Mouse (Mus musculus) neural tube, embryonic 12.5 days (tissue): Measurements from ENCODE around the gene Mfap2. TPM values are rescaled to one million over a fixed set of nuclear protein-coding genes. Genes with fewer than 3 reads are reported as not detected.
A peak's percentile ranks its signal among the peaks of the same experiment; 100 is the strongest.

Source experiments
- ATAC-seq: fragments of 200-750 bp; cut with Nextera tagmentation; 2 replicates; pipeline ENCODE4 v1.8.0; 2017; ENCODE audit warnings: low read depth, mild to moderate bottlenecking, moderate TSS enrichment, moderate library complexity; ENCODE audit not compliant: low FRiP score
- H3K27ac ChIP-seq: fragments of 300-500 bp; sonication (generic); 2 replicates; pipeline ENCODE4 v1.5.1; 2016
- H3K27me3 ChIP-seq: fragments of 300-500 bp; sonication (generic); replicated peaks from 2 replicates; pipeline ENCODE4 v1.6.1; 2016; ENCODE audit warnings: mild to moderate bottlenecking
- H3K36me3 ChIP-seq: fragments of 300-500 bp; sonication (generic); 2 replicates; pipeline ENCODE4 v1.6.1; 2016; ENCODE audit warnings: mild to moderate bottlenecking
- H3K4me1 ChIP-seq: fragments of 300-500 bp; sonication (generic); 2 replicates; pipeline ENCODE4 v1.6.1; 2016
- H3K4me2 ChIP-seq: fragments of 300-500 bp; sonication (generic); replicated peaks from 2 replicates; pipeline ENCODE4 v1.6.1; 2016; ENCODE audit warnings: mild to moderate bottlenecking
- H3K4me3 ChIP-seq: fragments of 300-500 bp; sonication (generic); 2 replicates; pipeline ENCODE4 v1.5.1; 2016
- H3K9ac ChIP-seq: fragments of 300-500 bp; sonication (generic); 2 replicates; pipeline ENCODE4 v1.6.1; 2016; ENCODE audit warnings: mild to moderate bottlenecking
- H3K9me3 ChIP-seq: fragments of 300-500 bp; sonication (generic); 2 replicates; pipeline ENCODE4 v1.6.1; 2016; ENCODE audit warnings: mild to moderate bottlenecking
- WGBS: fragments of 180-500 bp; shearing (Covaris S2); methylation state at CpG from one replicate; pipeline ENCODE4 v1.1.7; 2016; 5-methylcytosine and 5-hydroxymethylcytosine counted together
- polyA plus RNA-seq: library from polyadenylated mRNA; unstranded; fragments of >200 nt; fragmentation: Nextera tagmentation; extraction: Ambion mirVana; gene quantifications from 2 replicates; pipeline ENCODE4 v1.2.1, GENCODE M21; 2016

Mfap2 gene
- polyA plus RNA-seq, 1 experiment from 2014 or later, result 278 TPM

- Histone ChIP-seq H3K36me3 (peaks cover 77% of the 10 kb centered on the region), H3K27ac (no peak overlapping the region), H3K9ac (no peak overlapping the region), H3K9me3 (no peaks in the 10 kb centered on the region), H3K4me2 (no peak overlapping the region), H3K4me3 (no peak overlapping the region), H3K27me3 (no peaks in the 10 kb centered on the region), H3K4me1 (no peaks in the 10 kb centered on the region)
- ATAC-seq, result no peak
- 89% methylated on average over 10 of the region's 10 CpGs for WGBS
Measured at GRCm38 (mm10) chr4:140977278-140977677, 32.9 kb upstream of the Mfap2 start.

DNA sequence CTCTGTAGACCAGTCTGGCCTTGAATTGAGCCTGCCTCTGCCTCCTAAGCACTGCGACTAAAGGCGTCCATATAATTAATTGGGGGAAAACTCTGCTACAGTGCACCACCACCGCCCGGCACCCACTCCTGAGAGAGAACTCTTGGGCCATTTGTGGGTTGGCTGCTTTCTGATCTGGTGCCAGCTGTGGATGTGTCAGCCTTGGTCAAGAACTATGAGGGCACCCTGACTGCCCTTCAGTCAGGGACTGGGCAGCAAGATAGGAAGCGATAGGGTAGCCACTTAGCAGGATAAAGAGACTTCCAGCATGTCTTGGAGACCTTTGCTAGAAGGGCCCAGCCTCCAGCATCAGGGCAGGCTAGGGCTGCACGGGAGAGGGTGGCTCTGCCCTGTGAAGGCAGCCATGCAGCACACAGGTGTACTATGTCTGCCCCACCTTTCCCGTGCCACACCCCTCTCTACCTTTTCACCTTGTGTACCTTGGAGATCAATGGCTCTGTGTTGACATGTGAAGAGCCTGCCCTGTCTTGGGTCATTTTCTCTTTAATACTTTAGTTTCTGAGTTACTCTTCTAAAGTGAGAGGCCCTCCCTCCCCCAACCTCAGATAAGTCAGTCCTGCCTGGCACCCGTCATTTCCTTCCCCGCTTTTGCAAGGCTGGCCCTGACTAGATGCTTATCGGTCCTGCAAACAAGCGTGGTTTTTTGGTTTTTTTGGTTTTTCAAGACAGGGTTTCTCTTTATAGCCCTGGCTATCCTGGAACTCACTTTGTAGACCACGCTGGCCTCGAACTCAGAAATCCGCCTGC, 32.1 kb upstream of the Mfap2 start:
- no peaks in the 10 kb centered on the region for H3K9me3 ChIP-seq

GRCm38 (mm10) chr4:140981605-140982004, 28.6 kb upstream of the Mfap2 start:
- WGBS, result 78% methylated on average over 2 of the region's 2 CpGs
- H3K4me3 ChIP-seq, result no peak overlapping the region

More for the DNA sequence above, 32.1 kb upstream of the Mfap2 start:
- peaks cover 69% of the 10 kb centered on the region for H3K36me3 ChIP-seq
- 95% methylated on average over 14 of the region's 14 CpGs for WGBS
- no peak for ATAC-seq
- no peak overlapping the region for H3K4me2 ChIP-seq
- H3K4me1 ChIP-seq, result no peaks in the 10 kb centered on the region
- H3K27me3 ChIP-seq, result no peaks in the 10 kb centered on the region
- H3K4me3 ChIP-seq, result no peak overlapping the region
- no peak overlapping the region for H3K9ac ChIP-seq
- no peak overlapping the region for H3K27ac ChIP-seq

GRCm38 (mm10) chr4:140982808-140983207, 27.4 kb upstream of the Mfap2 start:
- Histone ChIP-seq H3K9me3 (no peaks in the 10 kb centered on the region), H3K27me3 (no peaks in the 10 kb centered on the region), H3K4me2 (no peak overlapping the region), H3K27ac (no peak overlapping the region), H3K9ac (no peak overlapping the region), H3K4me1 (peaks cover 16% of the 10 kb centered on the region), H3K4me3 (no peak overlapping the region), H3K36me3 (peaks cover 23% of the 10 kb centered on the region)
- ATAC-seq, result no peak
- 61% methylated on average over 4 of the region's 4 CpGs for WGBS

More at GRCm38 (mm10) chr4:140981605-140982004, 28.6 kb upstream of the Mfap2 start:
- Histone ChIP-seq H3K9me3 (no peaks in the 10 kb centered on the region), H3K27me3 (no peaks in the 10 kb centered on the region), H3K36me3 (peaks cover 35% of the 10 kb centered on the region), H3K27ac (no peak overlapping the region), H3K9ac (no peak overlapping the region), H3K4me1 (peaks cover 9% of the 10 kb centered on the region; the same call in 1 of the 2 replicates), H3K4me2 (no peak overlapping the region)
- ATAC-seq, result no peak

DNA sequence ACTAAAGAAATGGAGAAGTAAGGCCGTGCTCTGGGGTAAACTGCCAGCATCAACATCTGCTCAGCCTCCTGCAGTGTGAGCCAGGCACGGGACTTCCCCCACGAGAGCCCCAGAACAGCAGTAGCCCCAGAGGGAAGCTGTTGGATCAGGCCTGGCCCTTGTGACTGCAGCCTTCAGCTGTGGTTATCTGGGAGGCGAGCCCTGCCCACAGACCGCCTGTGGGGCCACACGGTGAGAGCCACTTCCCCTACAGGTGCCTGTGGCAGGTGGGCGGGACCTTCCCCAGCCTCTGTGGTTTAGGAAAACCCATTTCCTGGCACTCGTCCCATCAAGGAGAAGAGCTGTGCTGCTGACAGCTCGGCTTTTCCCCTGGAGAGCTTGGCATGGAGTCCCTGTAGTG, 26.8 kb upstream of the Mfap2 start:
- Histone ChIP-seq H3K27me3 (no peaks in the 10 kb centered on the region), H3K9ac (no peak overlapping the region), H3K9me3 (no peaks in the 10 kb centered on the region), H3K36me3 (peaks cover 16% of the 10 kb centered on the region), H3K4me2 (no peak overlapping the region), H3K27ac (no peak overlapping the region), H3K4me3 (no peak overlapping the region), H3K4me1 (peaks cover 23% of the 10 kb centered on the region)
- ATAC-seq, result no peak
- WGBS, result 24% methylated on average over 9 of the region's 9 CpGs

- no peak for ATAC-seq
- Histone ChIP-seq H3K4me1 (peaks cover 34% of the 10 kb centered on the region), H3K9ac (no peak overlapping the region), H3K4me3 (no peak overlapping the region), H3K4me2 (no peak overlapping the region), H3K27me3 (no peaks in the 10 kb centered on the region), H3K36me3 (peaks cover 5% of the 10 kb centered on the region), H3K27ac (no peak overlapping the region), H3K9me3 (no peaks in the 10 kb centered on the region)
- WGBS, result 84% methylated on average over 6 of the region's 6 CpGs
Measured at GRCm38 (mm10) chr4:140984544-140984943, 25.7 kb upstream of the Mfap2 start.

DNA sequence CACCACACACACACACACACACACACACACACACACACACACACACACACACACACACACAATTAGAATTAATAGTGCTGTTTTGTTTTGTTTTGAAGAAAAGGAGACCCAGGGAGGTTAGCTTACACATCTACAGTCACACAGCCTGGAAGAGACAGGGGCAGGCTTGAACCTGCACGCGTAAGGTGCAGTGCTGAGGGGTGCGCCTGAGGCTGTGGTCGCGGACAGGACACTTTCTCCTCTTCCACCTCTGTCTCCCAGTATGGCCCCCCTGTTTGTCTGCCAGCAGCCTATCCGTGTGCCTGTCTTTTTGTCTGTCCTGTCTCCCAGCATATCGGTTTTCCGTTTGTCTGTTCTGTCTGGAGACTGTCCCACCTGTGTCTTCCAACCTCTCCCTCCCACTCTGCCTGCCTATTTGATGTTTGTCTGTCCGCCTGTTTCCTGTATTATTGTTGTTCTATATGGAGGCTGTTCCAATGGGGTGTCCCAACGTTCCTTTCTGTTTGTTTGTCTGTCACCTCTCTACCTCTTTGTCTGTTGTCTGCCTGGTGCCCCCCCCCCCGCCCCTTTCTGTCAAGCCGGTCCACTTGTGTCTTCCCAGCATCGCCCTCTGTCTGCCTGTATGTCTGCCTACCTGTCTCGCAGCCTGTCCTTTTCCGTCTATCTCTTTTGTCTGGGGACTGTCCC, 24.1 kb upstream of the Mfap2 start:
- Histone ChIP-seq H3K4me1 (peaks cover 35% of the 10 kb centered on the region), H3K27ac (peak overlapping the region; percentile 50; the same call in 1 of the 2 replicates)
- WGBS, result 28% methylated on average over 15 of the region's 15 CpGs

GRCm38 (mm10) chr4:140986711-140987395, 23.4 kb upstream of the Mfap2 start, which contains the start of gene Atp13a2:
TSS of gene Atp13a2 (plus strand) at chr4:140986873.
- Histone ChIP-seq H3K4me1 (peaks cover 35% of the 10 kb centered on the region), H3K36me3 (peaks cover 1% of the 10 kb centered on the region; the same call in 1 of the 2 replicates), H3K27ac (peak within 1 kb of the TSS; percentile 50; the same call in 1 of the 2 replicates), H3K9me3 (no peaks in the 10 kb centered on the region), H3K27me3 (no peaks in the 10 kb centered on the region), H3K4me2 (peak within 1 kb of the TSS; percentile 78), H3K4me3 (peak within 1 kb of the TSS; percentile 92), H3K9ac (peak within 1 kb of the TSS; percentile 93)
- WGBS, result under 1% methylated on average over 58 of the region's 58 CpGs
- peak; percentile 88 for ATAC-seq

More for the DNA sequence above, 24.1 kb upstream of the Mfap2 start:
- Histone ChIP-seq H3K9me3 (no peaks in the 10 kb centered on the region), H3K27me3 (no peaks in the 10 kb centered on the region), H3K4me2 (peak overlapping the region; percentile 78), H3K36me3 (no peaks in the 10 kb centered on the region), H3K9ac (peak overlapping the region; percentile 93), H3K4me3 (peak overlapping the region; percentile 92)
- peak; percentile 45 for ATAC-seq

- no peak for ATAC-seq
- H3K4me2 ChIP-seq, result peak overlapping the region; percentile 78
- WGBS, result 31% methylated on average over 7 of the region's 7 CpGs
- H3K4me1 ChIP-seq, result peaks cover 35% of the 10 kb centered on the region
- no peaks in the 10 kb centered on the region for H3K27me3 ChIP-seq
- H3K36me3 ChIP-seq, result peaks cover 8% of the 10 kb centered on the region
- H3K9ac ChIP-seq, result peak overlapping the region; percentile 93
- no peaks in the 10 kb centered on the region for H3K9me3 ChIP-seq
- H3K4me3 ChIP-seq, result peak overlapping the region; percentile 92
- H3K27ac ChIP-seq, result no peak overlapping the region
Measured at GRCm38 (mm10) chr4:140987476-140987875, 22.7 kb upstream of the Mfap2 start.

- no peak overlapping the region for H3K9ac ChIP-seq
- H3K4me1 ChIP-seq, result peaks cover 30% of the 10 kb centered on the region
- no peaks in the 10 kb centered on the region for H3K27me3 ChIP-seq
- no peak for ATAC-seq
- no peaks in the 10 kb centered on the region for H3K9me3 ChIP-seq
- 55% methylated on average over 7 of the region's 7 CpGs for WGBS
- H3K4me3 ChIP-seq, result no peak overlapping the region
- peak overlapping the region; percentile 78; the same call in 1 of the 2 replicates for H3K4me2 ChIP-seq
- H3K36me3 ChIP-seq, result peaks cover 17% of the 10 kb centered on the region
- no peak overlapping the region for H3K27ac ChIP-seq
Measured at GRCm38 (mm10) chr4:140988706-140989290, 21.4 kb upstream of the Mfap2 start.

DNA sequence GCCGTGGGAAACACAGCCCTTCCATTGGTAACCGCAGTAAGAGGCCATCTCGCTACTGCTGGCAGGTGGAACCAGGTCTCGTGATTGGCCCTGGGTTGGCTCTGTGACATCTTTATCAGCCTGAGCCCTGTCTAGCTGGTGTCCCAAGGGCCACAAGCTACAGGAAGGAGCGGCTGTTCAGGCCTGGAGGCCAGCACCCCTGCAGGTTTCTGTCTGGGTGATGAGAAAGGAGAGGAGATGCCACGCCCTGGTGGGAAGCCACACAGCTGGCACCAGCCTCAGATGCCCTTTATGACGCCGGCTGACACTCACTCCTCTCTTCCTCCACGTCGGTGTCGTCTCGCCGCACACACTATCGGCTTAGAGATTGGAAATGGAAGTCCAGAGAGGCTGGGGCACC, 20.8 kb upstream of the Mfap2 start:
- no peak overlapping the region for H3K4me3 ChIP-seq
- peaks cover 30% of the 10 kb centered on the region for H3K4me1 ChIP-seq

More for the DNA sequence above, 20.8 kb upstream of the Mfap2 start:
- no peak for ATAC-seq
- no peak overlapping the region for H3K9ac ChIP-seq
- H3K4me2 ChIP-seq, result no peak overlapping the region
- no peaks in the 10 kb centered on the region for H3K9me3 ChIP-seq
- H3K27me3 ChIP-seq, result no peaks in the 10 kb centered on the region
- H3K36me3 ChIP-seq, result peaks cover 24% of the 10 kb centered on the region
- H3K27ac ChIP-seq, result no peak overlapping the region
- 88% methylated on average over 14 of the region's 14 CpGs for whole genome bisulfite sequencing
